Mouse (Mus musculus): ENCODE results near the gene Tssc4. TPM values are rescaled to one million over a fixed set of nuclear protein-coding genes. Genes with fewer than 3 reads are reported as not detected.
A peak's percentile ranks its signal among the peaks of the same experiment; 100 is the strongest.

Gene Tssc4
- polyA plus RNA-seq, 1 experiment from 2014 or later = 69.1 TPM

DNA sequence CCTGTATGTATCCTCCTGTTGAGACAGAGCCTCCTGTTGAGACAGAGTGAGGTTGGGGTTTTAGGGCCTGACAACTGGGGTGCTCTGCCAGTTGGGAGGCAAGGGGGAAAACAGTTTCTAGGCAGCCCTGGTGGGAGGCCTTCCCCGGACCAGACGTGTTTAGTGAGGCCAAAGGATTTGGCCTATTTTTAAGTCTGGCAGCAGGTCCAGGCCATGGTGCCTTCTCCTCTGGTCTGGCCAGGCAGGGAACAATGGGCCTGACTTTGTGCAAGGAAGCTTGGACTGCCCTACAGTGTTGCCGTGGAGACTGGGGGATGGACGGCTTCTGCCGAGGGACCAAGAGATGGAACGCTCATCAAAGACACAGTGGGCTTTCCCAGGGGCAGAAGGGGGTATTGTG, 4.8 kb upstream of the Tssc4 start:
- no peak for TF ChIP-seq CTCF (IDR thresholded peaks at IDR 0.05; ENCODE audit: low read depth)
- Histone ChIP-seq H3K9me3 (replicated peaks; ENCODE audit: low read length) (no peaks in the 10 kb centered on the region), H3K9ac (ENCODE audit: low read depth, low read length) (no peak overlapping the region), H3K27ac (no peak overlapping the region), H3K4me1 (replicated peaks; ENCODE audit: insufficient read depth, low read length) (peaks cover 5% of the 10 kb centered on the region), H3K27me3 (ENCODE audit: insufficient read depth, low read length) (no peaks in the 10 kb centered on the region), H3K4me3 (replicated peaks; ENCODE audit: low read depth, low read length) (no peak overlapping the region), H3K4me2 (ENCODE audit: low read length) (no peak overlapping the region), H3K36me3 (ENCODE audit: insufficient read depth, low read length) (peaks cover 57% of the 10 kb centered on the region)
- no peak for DNase-seq (ENCODE audit: low spot score)
- 77% methylated on average over 6 of the region's 6 CpGs for WGBS
- no peak for ATAC-seq (replicated peaks; ENCODE audit: low FRiP score, low read depth)

DNA sequence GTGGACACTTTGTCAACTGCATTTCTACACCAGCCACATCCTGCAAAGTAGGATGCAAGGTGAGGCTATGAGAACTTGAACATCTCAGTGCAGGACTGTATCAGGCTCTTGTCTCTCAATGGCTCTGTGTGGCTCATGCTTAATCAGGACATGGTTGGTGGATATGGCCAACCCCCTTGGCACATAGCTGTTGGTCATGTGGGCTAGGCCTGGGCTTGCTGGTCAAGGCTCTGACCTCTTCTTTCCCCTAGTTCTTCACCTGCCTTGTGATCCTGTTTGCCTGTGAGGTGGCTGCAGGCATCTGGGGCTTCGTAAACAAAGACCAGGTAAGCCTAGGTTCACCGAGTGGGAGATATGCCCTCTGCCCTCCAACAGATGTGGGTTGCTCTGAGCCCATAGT, 3.4 kb upstream of the Tssc4 start:
- 88% methylated on average over 2 of the region's 2 CpGs for WGBS
- Histone ChIP-seq H3K9ac (ENCODE audit: low read depth, low read length) (no peak overlapping the region), H3K27ac (no peak overlapping the region), H3K36me3 (ENCODE audit: insufficient read depth, low read length) (peaks cover 55% of the 10 kb centered on the region), H3K4me1 (replicated peaks; ENCODE audit: insufficient read depth, low read length) (peaks cover 11% of the 10 kb centered on the region), H3K9me3 (replicated peaks; ENCODE audit: low read length) (no peaks in the 10 kb centered on the region), H3K27me3 (ENCODE audit: insufficient read depth, low read length) (no peaks in the 10 kb centered on the region), H3K4me2 (ENCODE audit: low read length) (no peak overlapping the region), H3K4me3 (replicated peaks; ENCODE audit: low read depth, low read length) (no peak overlapping the region)
- ATAC-seq (replicated peaks; ENCODE audit: low FRiP score, low read depth) (no peak), DNase-seq (ENCODE audit: low spot score) (no peak)
- TF ChIP-seq CTCF (IDR thresholded peaks at IDR 0.05; ENCODE audit: low read depth) = no peak

DNA sequence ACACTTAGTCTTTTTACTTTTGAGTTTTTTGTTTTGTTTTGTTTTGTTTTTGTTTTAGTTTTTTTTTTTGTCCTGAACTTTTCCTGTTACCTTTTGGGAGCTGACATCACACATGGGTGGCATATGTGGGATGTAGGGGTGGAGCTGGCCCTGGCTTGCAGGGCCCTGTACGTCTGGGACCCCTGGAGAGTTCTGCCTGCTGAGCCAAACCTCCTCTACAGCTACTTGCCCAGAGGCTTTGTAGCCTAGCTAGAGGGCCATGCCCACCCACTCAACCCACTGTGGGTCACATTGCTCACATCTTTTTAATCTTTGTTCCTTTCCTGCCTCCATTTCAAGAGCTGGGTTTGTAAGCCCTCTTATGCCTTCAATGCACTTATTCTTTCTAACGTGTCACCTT, 1.6 kb upstream of the Tssc4 start:
- Histone ChIP-seq H3K9ac (ENCODE audit: low read depth, low read length) (no peak overlapping the region), H3K4me1 (replicated peaks; ENCODE audit: insufficient read depth, low read length) (peaks cover 12% of the 10 kb centered on the region), H3K9me3 (replicated peaks; ENCODE audit: low read length) (no peaks in the 10 kb centered on the region), H3K4me3 (replicated peaks; ENCODE audit: low read depth, low read length) (no peak overlapping the region), H3K36me3 (ENCODE audit: insufficient read depth, low read length) (peaks cover 54% of the 10 kb centered on the region), H3K4me2 (ENCODE audit: low read length) (no peak overlapping the region), H3K27me3 (ENCODE audit: insufficient read depth, low read length) (no peaks in the 10 kb centered on the region), H3K27ac (no peak overlapping the region; the same call in 1 of the 2 replicates)
- no peak for TF ChIP-seq CTCF (IDR thresholded peaks at IDR 0.05; ENCODE audit: low read depth)
- DNase-seq (ENCODE audit: low spot score) (no peak), ATAC-seq (replicated peaks; ENCODE audit: low FRiP score, low read depth) (no peak)
- WGBS = 80% methylated on average over 2 of the region's 2 CpGs

DNA sequence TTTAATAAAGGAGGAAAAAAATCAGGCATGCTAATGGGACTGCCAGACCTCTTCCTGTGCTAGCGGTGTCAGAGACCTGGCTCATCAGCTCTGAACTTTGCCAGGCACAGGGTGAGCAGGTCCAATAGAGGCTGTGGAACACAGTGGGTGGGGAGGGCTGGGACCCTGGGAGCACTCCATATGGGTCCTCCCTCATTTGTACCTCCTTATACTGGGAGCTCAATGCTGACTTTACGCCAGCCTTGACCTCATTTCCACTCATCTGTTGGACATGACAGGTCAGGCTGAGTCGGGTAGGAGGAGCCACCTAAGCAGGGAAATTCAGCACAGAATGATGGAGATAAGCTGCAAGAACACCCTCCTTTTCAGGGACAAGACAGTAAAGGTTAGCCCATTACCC, 1.2 kb upstream of the Tssc4 start:
- peak overlapping the region; percentile 86 for H3K27ac ChIP-seq
- no peaks in the 10 kb centered on the region for H3K27me3 ChIP-seq (ENCODE audit: insufficient read depth, low read length)
- no peak for TF ChIP-seq CTCF (IDR thresholded peaks at IDR 0.05; ENCODE audit: low read depth)
- H3K36me3 ChIP-seq (ENCODE audit: insufficient read depth, low read length) = peaks cover 50% of the 10 kb centered on the region
- peaks cover 12% of the 10 kb centered on the region for H3K4me1 ChIP-seq (replicated peaks; ENCODE audit: insufficient read depth, low read length)
- ATAC-seq (replicated peaks; ENCODE audit: low FRiP score, low read depth) (no peak), DNase-seq (ENCODE audit: low spot score) (no peak)
- 71% methylated on average over 3 of the region's 3 CpGs for WGBS
- H3K9me3 ChIP-seq (replicated peaks; ENCODE audit: low read length) = no peaks in the 10 kb centered on the region
- peak overlapping the region; percentile 43; the same call in 1 of the 2 replicates for H3K4me2 ChIP-seq (ENCODE audit: low read length)
- H3K4me3 ChIP-seq (replicated peaks; ENCODE audit: low read depth, low read length) = no peak overlapping the region
- no peak overlapping the region for H3K9ac ChIP-seq (ENCODE audit: low read depth, low read length)

DNA sequence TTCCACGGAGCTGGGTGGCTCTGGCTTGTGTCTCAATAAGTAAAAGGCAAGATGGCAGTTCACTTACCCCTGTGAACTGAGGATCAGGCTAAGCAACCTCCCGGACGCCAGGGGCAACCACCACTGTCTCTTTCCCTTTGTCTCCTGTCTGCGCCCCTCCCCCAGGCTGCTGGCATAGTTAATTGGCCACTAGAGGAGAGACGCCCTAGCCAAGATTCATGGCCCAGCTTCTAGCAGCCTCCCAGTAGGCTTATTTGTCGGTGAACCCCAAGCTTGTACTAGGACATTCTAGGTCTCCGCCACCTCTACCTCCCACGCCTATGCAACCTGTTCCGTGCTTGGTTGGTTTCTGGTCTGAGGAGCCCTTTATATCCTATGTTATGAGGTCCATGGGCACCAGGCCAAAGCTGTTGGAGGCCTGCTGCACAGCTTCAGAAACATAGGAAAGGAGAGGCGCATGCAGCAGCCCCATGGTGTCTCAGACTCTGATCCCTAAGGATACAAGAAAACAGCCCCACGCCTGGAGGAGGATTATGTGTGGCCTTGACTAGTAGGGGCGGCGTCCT, 650 bp upstream of the Tssc4 start:
- DNase-seq (ENCODE audit: low spot score) (no peak), ATAC-seq (replicated peaks; ENCODE audit: low FRiP score, low read depth) (no peak)
- no peaks in the 10 kb centered on the region for H3K27me3 ChIP-seq (ENCODE audit: insufficient read depth, low read length)
- peak overlapping the region; percentile 2; the same call in 1 of the 2 replicates for H3K9ac ChIP-seq (ENCODE audit: low read depth, low read length)
- H3K27ac ChIP-seq = peak overlapping the region; percentile 86
- H3K36me3 ChIP-seq (ENCODE audit: insufficient read depth, low read length) = peaks cover 45% of the 10 kb centered on the region
- no peak overlapping the region for H3K4me3 ChIP-seq (replicated peaks; ENCODE audit: low read depth, low read length)
- H3K4me2 ChIP-seq (ENCODE audit: low read length) = peak overlapping the region; percentile 43
- H3K9me3 ChIP-seq (replicated peaks; ENCODE audit: low read length) = no peaks in the 10 kb centered on the region
- no peak for TF ChIP-seq CTCF (IDR thresholded peaks at IDR 0.05; ENCODE audit: low read depth)
- 48% methylated on average over 13 of the region's 13 CpGs for WGBS
- H3K4me1 ChIP-seq (replicated peaks; ENCODE audit: insufficient read depth, low read length) = peaks cover 12% of the 10 kb centered on the region

DNA sequence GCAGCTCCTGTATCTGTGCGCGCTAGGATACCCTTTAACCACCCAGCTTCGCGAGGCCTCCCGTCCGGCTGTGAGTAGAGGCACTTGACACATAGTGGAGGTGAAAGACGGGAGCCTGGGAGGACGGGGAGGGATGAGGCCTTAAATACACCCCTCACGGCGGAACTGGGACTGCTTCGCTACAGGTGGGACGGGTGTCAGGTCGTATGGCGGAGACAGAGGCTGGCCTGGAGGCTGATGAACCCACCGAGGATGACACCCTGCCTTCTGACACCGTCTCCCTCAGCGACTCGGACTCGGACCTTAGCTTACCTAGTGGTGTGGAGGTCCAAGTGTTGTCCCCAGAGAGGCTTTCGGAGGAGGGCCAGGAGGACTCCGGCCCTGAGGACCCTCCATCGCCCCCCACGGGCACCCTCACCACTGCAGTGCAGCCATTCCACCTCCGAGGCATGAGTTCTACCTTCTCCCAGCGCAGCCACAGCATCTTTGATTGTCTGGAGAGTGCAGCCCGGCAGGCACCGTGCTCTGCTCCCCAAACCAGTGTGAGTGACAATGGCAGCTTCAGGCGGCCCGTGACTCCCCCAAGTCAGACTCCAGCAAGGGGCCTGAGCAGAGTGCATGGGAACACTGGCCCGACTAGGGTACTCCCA, 827 bp downstream of the Tssc4 start:
- Histone ChIP-seq H3K4me2 (ENCODE audit: low read length) (peak overlapping the region; percentile 89), H3K9ac (ENCODE audit: low read depth, low read length) (peak overlapping the region; percentile 74), H3K36me3 (ENCODE audit: insufficient read depth, low read length) (peaks cover 31% of the 10 kb centered on the region), H3K4me3 (replicated peaks; ENCODE audit: low read depth, low read length) (peak overlapping the region; percentile 57), H3K27me3 (ENCODE audit: insufficient read depth, low read length) (no peaks in the 10 kb centered on the region), H3K27ac (peak overlapping the region; percentile 86), H3K9me3 (replicated peaks; ENCODE audit: low read length) (no peaks in the 10 kb centered on the region), H3K4me1 (replicated peaks; ENCODE audit: insufficient read depth, low read length) (peaks cover 12% of the 10 kb centered on the region)
- DNase-seq (ENCODE audit: low spot score) (peak; percentile 43), ATAC-seq (replicated peaks; ENCODE audit: low FRiP score, low read depth) (no peak)
- 8% methylated on average over 30 of the region's 30 CpGs for WGBS
- TF ChIP-seq CTCF (IDR thresholded peaks at IDR 0.05; ENCODE audit: low read depth) = no peak
